Mouse (Mus musculus): ENCODE results near the gene Nwd2. TPM values are rescaled to one million over a fixed set of nuclear protein-coding genes. Genes with fewer than 3 reads are reported as not detected.

Nwd2 gene
- total RNA-seq, 1 experiment from 2014 or later: not detected

GRCm38 (mm10) chr5:63819519-63819918 lies 170.6 kb downstream of the Nwd2 start:
- ATAC-seq (replicated peaks in 1 of 2; ENCODE audit: insufficient read depth in 1 of 2, low FRiP score in 2 of 2, low TSS enrichment in 1 of 2, low read depth in 1 of 2, poor library complexity in 2 of 2, severe bottlenecking in 2 of 2): no peak

DNA sequence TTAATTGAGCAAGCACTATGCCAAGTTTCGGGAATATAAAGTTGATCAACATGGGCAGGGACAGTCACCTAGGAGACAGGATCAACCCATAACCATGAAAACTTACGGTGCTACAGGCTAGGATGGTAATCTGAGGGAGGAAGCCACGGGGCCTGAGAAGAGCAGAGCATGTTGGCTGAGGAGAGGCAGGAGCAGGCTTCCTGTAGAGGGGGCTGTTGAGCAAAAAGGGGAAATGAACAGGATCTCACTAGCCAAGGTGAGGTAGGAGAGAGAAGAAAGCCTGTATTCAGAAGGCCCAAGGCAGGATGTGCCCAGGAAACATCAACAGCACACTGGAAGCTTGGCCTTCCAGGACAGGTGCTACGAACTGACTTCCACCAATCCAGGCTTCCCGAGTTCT lies 172.3 kb downstream of the Nwd2 start:
- peak in 1 of 2 experiments; percentile 54; a peak in 1 of 4 replicates for ATAC-seq (replicated peaks in 1 of 2; ENCODE audit: insufficient read depth in 1 of 2, low FRiP score in 2 of 2, low TSS enrichment in 1 of 2, low read depth in 1 of 2, poor library complexity in 2 of 2, severe bottlenecking in 2 of 2)

- no peak for ATAC-seq (replicated peaks in 1 of 2; ENCODE audit: insufficient read depth in 1 of 2, low FRiP score in 2 of 2, low TSS enrichment in 1 of 2, low read depth in 1 of 2, poor library complexity in 2 of 2, severe bottlenecking in 2 of 2)
These were observed 173.0 kb downstream of the Nwd2 start for GRCm38 (mm10) chr5:63821860-63822259.

DNA sequence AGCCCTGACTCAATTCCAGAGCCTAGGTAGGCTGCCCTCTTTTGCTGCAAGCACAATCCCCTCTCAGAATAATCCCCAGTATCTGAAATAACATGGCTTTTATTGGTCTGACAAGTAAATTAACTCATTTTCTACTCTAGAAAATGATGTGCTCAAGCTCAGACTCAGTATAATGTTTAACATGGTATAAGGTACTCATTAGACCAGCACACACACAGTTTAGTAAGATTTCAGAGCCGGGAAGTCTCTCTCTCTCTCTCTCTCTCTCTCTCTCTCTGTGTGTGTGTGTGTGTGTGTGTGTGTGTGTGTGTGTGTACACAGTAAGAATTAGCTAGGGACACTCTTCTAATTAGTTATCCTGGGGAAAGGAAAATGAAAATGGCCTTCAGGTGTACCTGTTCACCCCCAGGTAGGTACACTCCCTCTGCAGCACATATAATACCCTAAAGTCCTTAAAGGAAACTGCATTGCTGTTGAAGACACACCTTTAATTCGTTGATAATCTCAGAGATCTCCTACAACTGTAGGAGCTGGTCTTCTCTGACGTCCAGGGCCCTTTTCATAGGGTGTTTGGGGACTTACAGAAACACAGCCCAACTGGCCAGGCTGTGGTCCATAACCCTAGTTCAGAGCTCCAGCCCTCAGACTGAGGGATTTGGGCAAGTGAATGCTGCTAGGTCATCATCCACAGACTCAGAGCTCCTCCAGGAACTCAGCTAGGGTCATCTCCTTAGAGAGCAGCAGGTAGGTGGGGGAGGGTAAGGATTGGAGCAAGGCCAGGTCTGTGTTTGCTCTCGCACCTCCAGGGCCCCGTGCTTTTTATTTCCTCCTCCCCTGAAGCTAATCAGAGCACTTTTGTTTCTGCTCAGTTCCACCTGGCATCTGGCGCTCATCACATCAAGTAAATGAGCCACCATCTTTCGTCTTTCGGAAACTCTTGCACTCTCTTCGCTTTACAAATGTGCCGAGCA lies 174.7 kb downstream of the Nwd2 start:
- ATAC-seq (replicated peaks in 1 of 2; ENCODE audit: insufficient read depth in 1 of 2, low FRiP score in 2 of 2, low TSS enrichment in 1 of 2, low read depth in 1 of 2, poor library complexity in 2 of 2, severe bottlenecking in 2 of 2): no peak

DNA sequence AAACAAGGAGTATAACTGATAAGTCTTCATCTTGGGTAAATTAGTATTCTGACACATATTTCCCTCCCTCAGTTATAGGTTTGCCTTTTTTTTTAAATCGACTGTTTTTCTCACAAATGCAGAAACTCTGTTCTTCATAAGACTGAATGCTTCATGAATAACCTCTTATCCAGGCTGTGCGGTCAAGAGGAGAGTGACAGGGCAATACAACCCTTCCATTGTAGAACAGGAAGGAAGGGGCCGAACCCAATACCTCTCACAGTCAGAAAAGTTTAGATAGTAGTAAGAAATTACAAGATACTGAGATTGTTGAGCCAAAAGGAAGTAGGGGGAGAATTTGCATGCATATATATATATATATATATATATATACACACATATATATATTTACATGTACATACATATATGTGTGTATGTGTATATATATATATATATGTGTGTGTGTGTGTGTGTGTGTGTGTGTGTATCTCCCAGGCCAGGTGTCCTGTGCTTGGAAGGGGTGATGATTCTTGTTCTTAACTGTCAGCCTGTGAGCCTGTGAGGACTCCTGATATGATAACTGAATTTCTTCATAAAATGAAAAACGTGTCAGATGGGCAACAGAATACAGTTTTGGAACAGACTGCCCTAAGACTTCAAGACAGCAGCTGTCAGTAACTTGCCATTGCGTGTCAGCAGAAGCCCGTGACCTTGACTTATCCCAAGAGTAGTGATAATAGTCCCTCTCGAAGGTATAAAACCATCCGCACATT lies 175.9 kb downstream of the Nwd2 start:
- peak; percentile 34 to 54; a peak in 2 of 4 replicates for ATAC-seq (replicated peaks in 1 of 2; ENCODE audit: insufficient read depth in 1 of 2, low FRiP score in 2 of 2, low TSS enrichment in 1 of 2, low read depth in 1 of 2, poor library complexity in 2 of 2, severe bottlenecking in 2 of 2)

- no peak for ATAC-seq (replicated peaks in 1 of 2; ENCODE audit: insufficient read depth in 1 of 2, low FRiP score in 2 of 2, low TSS enrichment in 1 of 2, low read depth in 1 of 2, poor library complexity in 2 of 2, severe bottlenecking in 2 of 2)
These were observed 177.0 kb downstream of the Nwd2 start for GRCm38 (mm10) chr5:63825881-63826280.

DNA sequence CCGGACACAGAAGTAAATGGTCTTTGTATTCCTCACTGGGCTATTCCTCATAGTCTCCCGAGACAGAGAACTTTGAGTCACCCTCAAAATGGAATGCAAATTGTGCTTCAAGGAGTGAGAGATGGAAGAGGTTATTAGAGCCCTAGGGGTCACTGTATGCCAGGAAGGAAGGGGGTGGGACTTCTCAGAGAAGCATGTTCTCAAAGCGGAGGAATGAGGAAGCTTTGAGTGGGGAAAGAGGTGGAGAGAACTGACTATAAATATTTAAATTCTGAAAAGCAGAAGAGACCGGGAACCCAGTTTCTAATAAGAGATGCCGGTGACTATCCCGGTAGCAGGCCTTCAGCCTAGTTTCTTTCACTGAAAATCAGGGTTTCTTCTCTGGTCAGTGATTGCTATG lies 178.1 kb downstream of the Nwd2 start:
- ATAC-seq (replicated peaks in 1 of 2; ENCODE audit: insufficient read depth in 1 of 2, low FRiP score in 2 of 2, low TSS enrichment in 1 of 2, low read depth in 1 of 2, poor library complexity in 2 of 2, severe bottlenecking in 2 of 2): peak; percentile 80 to 85; a peak in 3 of 4 replicates

DNA sequence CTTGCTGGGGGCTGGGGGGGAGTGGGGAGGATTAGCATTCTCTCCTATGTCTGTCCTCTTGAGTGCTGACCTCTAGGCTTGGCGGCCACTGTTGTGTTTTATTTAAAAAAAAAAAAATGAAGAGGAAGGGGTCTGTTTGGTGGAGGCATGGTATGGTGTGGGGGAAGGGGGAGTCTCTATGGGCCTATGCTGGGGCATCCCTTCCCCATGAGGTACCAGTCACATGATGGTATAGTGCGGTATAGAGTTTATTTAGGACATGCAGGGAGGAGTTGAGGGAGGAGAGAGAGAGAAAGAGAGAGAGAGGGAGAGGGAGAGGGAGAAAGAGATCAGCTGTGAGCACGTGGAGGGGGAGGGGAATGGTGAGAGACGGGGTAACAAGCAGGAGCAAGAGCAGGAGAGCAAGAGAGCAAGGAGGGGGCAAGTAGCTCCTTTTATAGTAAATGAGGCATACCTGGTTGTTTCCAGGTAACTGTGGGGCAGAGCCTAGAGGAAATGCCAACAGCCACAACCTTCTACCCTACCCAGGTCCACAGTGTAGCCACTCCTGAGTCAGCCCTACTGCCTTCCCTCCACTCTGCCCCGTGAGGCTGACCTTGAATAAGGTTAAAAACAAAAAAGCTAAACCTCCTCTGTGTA lies 178.6 kb downstream of the Nwd2 start:
- no peak for ATAC-seq (replicated peaks in 1 of 2; ENCODE audit: insufficient read depth in 1 of 2, low FRiP score in 2 of 2, low TSS enrichment in 1 of 2, low read depth in 1 of 2, poor library complexity in 2 of 2, severe bottlenecking in 2 of 2)

- no peak for ATAC-seq (replicated peaks in 1 of 2; ENCODE audit: insufficient read depth in 1 of 2, low FRiP score in 2 of 2, low TSS enrichment in 1 of 2, low read depth in 1 of 2, poor library complexity in 2 of 2, severe bottlenecking in 2 of 2)
These were observed 179.7 kb downstream of the Nwd2 start for GRCm38 (mm10) chr5:63828380-63829185.

DNA sequence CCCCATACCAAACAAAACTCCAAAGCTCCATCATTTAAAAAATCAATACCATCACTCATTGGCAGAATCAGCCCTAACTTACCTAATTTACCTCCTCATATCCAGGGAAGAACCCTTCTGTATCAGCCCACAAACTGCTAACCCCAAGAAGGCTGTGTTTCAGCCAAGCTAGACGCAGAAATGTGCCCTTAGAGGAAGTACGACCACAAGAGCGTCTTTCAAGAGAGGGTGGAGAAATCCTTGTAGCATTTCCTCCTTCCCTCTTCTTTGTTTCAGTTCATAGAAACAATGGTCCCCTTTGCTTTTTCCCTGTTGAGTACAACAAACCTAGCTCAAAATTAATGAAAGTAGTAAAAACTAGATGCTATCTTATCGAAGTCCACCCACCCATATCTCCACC lies 182.2 kb downstream of the Nwd2 start:
- ATAC-seq (replicated peaks in 1 of 2; ENCODE audit: insufficient read depth in 1 of 2, low FRiP score in 2 of 2, low TSS enrichment in 1 of 2, low read depth in 1 of 2, poor library complexity in 2 of 2, severe bottlenecking in 2 of 2): peak; percentile 65 to 85

GRCm38 (mm10) chr5:63833955-63834354 lies 185.1 kb downstream of the Nwd2 start:
- ATAC-seq (replicated peaks in 1 of 2; ENCODE audit: insufficient read depth in 1 of 2, low FRiP score in 2 of 2, low TSS enrichment in 1 of 2, low read depth in 1 of 2, poor library complexity in 2 of 2, severe bottlenecking in 2 of 2): no peak

DNA sequence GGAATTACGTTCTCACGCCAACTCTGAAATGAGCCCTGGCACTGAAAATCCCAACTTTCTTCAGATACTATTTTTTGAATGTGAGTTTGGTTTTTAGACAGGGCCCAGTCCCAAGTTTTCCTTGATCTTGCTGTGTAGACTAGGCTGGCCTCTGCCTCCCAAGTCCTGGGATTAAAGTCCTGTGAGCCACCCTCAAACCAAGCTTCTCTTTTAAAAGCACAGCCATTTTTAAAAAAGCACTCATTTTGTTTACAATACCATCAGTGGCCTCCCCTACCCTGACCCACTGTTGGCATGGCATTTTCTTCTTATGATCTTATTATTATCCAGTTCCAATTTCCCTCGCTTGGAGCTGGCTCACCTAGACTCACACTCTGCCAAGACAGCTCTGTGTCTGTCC lies 185.5 kb downstream of the Nwd2 start:
- no peak for ATAC-seq (replicated peaks in 1 of 2; ENCODE audit: insufficient read depth in 1 of 2, low FRiP score in 2 of 2, low TSS enrichment in 1 of 2, low read depth in 1 of 2, poor library complexity in 2 of 2, severe bottlenecking in 2 of 2)

DNA sequence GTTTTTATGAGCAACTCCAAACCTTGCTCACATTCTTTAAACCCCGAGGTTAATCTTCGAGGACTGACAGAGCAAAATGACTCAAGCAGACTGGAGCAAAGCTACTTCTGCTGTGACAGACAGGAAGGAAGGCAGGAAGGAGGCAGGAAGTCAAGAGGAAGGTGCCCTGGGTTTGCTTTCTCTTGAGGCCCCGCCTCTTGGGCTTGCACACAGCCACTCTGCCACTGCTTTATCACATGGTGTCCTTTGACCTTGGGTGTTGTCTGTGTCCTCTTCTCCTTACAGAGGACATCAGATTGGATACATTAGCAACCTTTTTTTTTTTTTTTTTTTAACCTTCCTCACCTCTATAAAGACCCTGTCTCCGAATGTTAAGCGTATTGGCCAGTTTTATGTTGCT lies 188.2 kb downstream of the Nwd2 start:
- ATAC-seq (replicated peaks in 1 of 2; ENCODE audit: insufficient read depth in 1 of 2, low FRiP score in 2 of 2, low TSS enrichment in 1 of 2, low read depth in 1 of 2, poor library complexity in 2 of 2, severe bottlenecking in 2 of 2): peak; percentile 17 to 58

- ATAC-seq (replicated peaks in 1 of 2; ENCODE audit: insufficient read depth in 1 of 2, low FRiP score in 2 of 2, low TSS enrichment in 1 of 2, low read depth in 1 of 2, poor library complexity in 2 of 2, severe bottlenecking in 2 of 2): no peak
These were observed 188.9 kb downstream of the Nwd2 start for GRCm38 (mm10) chr5:63837851-63838250.

GRCm38 (mm10) chr5:63839801-63840416 lies 191.0 kb downstream of the Nwd2 start:
- no peak for ATAC-seq (replicated peaks in 1 of 2; ENCODE audit: insufficient read depth in 1 of 2, low FRiP score in 2 of 2, low TSS enrichment in 1 of 2, low read depth in 1 of 2, poor library complexity in 2 of 2, severe bottlenecking in 2 of 2)

GRCm38 (mm10) chr5:63847080-63847479 lies 198.2 kb downstream of the Nwd2 start:
- ATAC-seq (replicated peaks in 1 of 2; ENCODE audit: insufficient read depth in 1 of 2, low FRiP score in 2 of 2, low TSS enrichment in 1 of 2, low read depth in 1 of 2, poor library complexity in 2 of 2, severe bottlenecking in 2 of 2): no peak
